Mouse (Mus musculus) midbrain, embryonic 13.5 days (tissue): ENCODE measurements around the gene Bcr. TPM values are rescaled to one million over a fixed set of nuclear protein-coding genes. Genes with fewer than 3 reads are reported as not detected.

Experiments
- ATAC-seq: fragments of 200-750 bp; cut with Nextera tagmentation; 2 replicates; pipeline ENCODE4 v1.8.0; 2017; ENCODE audit warnings: mild to moderate bottlenecking, moderate TSS enrichment, moderate library complexity
- H3K27ac ChIP-seq: fragments of 300-500 bp; sonication (generic); 2 replicates; pipeline ENCODE4 v1.5.1; 2015; ENCODE audit warnings: inconsistent platforms, mild to moderate bottlenecking, moderate library complexity
- H3K27me3 ChIP-seq: fragments of 300-500 bp; sonication (generic); 2 replicates; pipeline ENCODE4 v1.6.1; 2015; ENCODE audit warnings: mild to moderate bottlenecking, inconsistent platforms
- H3K36me3 ChIP-seq: fragments of 300-500 bp; sonication (generic); 2 replicates; pipeline ENCODE4 v1.6.1; 2015; ENCODE audit warnings: mild to moderate bottlenecking, inconsistent platforms
- H3K4me1 ChIP-seq: fragments of 300-500 bp; sonication (generic); replicated peaks from 2 replicates; pipeline ENCODE4 v1.6.1; 2015; ENCODE audit warnings: inconsistent platforms
- H3K4me2 ChIP-seq: fragments of 300-500 bp; sonication (generic); replicated peaks from 2 replicates; pipeline ENCODE4 v1.6.1; 2015; ENCODE audit warnings: moderate library complexity, mild to moderate bottlenecking, inconsistent platforms
- H3K4me3 ChIP-seq: fragments of 300-500 bp; sonication (generic); replicated peaks from 2 replicates; pipeline ENCODE4 v1.5.1; 2015; ENCODE audit warnings: mild to moderate bottlenecking, inconsistent platforms
- H3K9ac ChIP-seq: fragments of 300-500 bp; sonication (generic); replicated peaks from 2 replicates; pipeline ENCODE4 v1.6.1; 2015; ENCODE audit warnings: mild to moderate bottlenecking, inconsistent platforms
- H3K9me3 ChIP-seq: fragments of 300-500 bp; sonication (generic); 2 replicates; pipeline ENCODE4 v1.6.1; 2016; ENCODE audit warnings: mild to moderate bottlenecking, inconsistent platforms
- WGBS: fragments of 180-500 bp; shearing (Covaris S2); methylation state at CpG from one replicate; pipeline ENCODE4 v1.1.7; 2015; 5-methylcytosine and 5-hydroxymethylcytosine counted together
- polyA plus RNA-seq: library from polyadenylated mRNA; unstranded; fragments of >200 nt; fragmentation: Nextera tagmentation; extraction: Ambion mirVana; gene quantifications from 2 replicates; pipeline ENCODE4 v1.2.1, GENCODE M21; 2015

The Bcr gene
- polyA plus RNA-seq, result 15.2 and 17.3 TPM in 2 replicates

- peak; percentile 88 for ATAC-seq
- Histone ChIP-seq H3K9ac (peak within 1 kb of the TSS; percentile 91), H3K36me3 (no peaks in the 10 kb centered on the region), H3K27ac (peak within 1 kb of the TSS; percentile 92), H3K27me3 (no peaks in the 10 kb centered on the region), H3K9me3 (no peaks in the 10 kb centered on the region), H3K4me2 (peak within 1 kb of the TSS; percentile 93), H3K4me3 (peak within 1 kb of the TSS; percentile 92), H3K4me1 (peaks cover 84% of the 10 kb centered on the region)
- under 1% methylated on average over 29 of the region's 73 CpGs for whole genome bisulfite sequencing
These were observed at the start of gene Bcr for GRCm38 (mm10) chr10:75060217-75060842. TSS of gene Bcr (plus strand) at chr10:75060592.

- peaks cover 33% of the 10 kb centered on the region for H3K4me1 ChIP-seq
- no peaks in the 10 kb centered on the region for H3K9me3 ChIP-seq
These were observed 49.7 kb upstream of the Bcr start for GRCm38 (mm10) chr10:75010704-75011103.

GRCm38 (mm10) chr10:75015465-75015864 is 44.9 kb upstream of the Bcr start:
- ATAC-seq, result peak; percentile 27; the same call in 1 of the 2 replicates
- no peaks in the 10 kb centered on the region for H3K27me3 ChIP-seq
- H3K9ac ChIP-seq, result no peak overlapping the region
- WGBS, result 79% methylated on average over 14 of the region's 14 CpGs
- H3K4me1 ChIP-seq, result peaks cover 11% of the 10 kb centered on the region
- no peak overlapping the region for H3K27ac ChIP-seq
- H3K36me3 ChIP-seq, result peaks cover 18% of the 10 kb centered on the region
- no peaks in the 10 kb centered on the region for H3K9me3 ChIP-seq
- no peak overlapping the region for H3K4me3 ChIP-seq
- no peak overlapping the region for H3K4me2 ChIP-seq

More at GRCm38 (mm10) chr10:75010704-75011103, 49.7 kb upstream of the Bcr start:
- Histone ChIP-seq H3K4me2 (no peak overlapping the region), H3K9ac (no peak overlapping the region), H3K4me3 (no peak overlapping the region), H3K36me3 (peaks cover 9% of the 10 kb centered on the region), H3K27ac (no peak overlapping the region), H3K27me3 (no peaks in the 10 kb centered on the region)
- WGBS, result 80% methylated on average over 15 of the region's 15 CpGs
- no peak for ATAC-seq

GRCm38 (mm10) chr10:75016481-75016880 is 43.9 kb upstream of the Bcr start:
- no peak overlapping the region for H3K4me3 ChIP-seq
- no peak overlapping the region for H3K9ac ChIP-seq
- ATAC-seq, result no peak
- H3K36me3 ChIP-seq, result peaks cover 18% of the 10 kb centered on the region
- no peak overlapping the region for H3K4me2 ChIP-seq
- no peaks in the 10 kb centered on the region for H3K9me3 ChIP-seq
- peaks cover 5% of the 10 kb centered on the region; the same call in 1 of the 2 replicates for H3K4me1 ChIP-seq
- WGBS, result 86% methylated on average over 4 of the region's 4 CpGs
- H3K27me3 ChIP-seq, result no peaks in the 10 kb centered on the region
- no peak overlapping the region for H3K27ac ChIP-seq

GRCm38 (mm10) chr10:75020271-75020670 is 40.1 kb upstream of the Bcr start:
- WGBS, result 52% methylated on average over 2 of the region's 2 CpGs
- Histone ChIP-seq H3K4me1 (0 out of 2 replicates have a peak, but pooled peaks cover 5% of the 10 kb centered on the region), H3K27me3 (0 out of 2 replicates have a peak, but pooled peaks cover 3% of the 10 kb centered on the region)

GRCm38 (mm10) chr10:75021138-75021537 is 39.3 kb upstream of the Bcr start:
- WGBS, result 14% methylated on average over 6 of the region's 6 CpGs
- Histone ChIP-seq H3K36me3 (peaks cover 9% of the 10 kb centered on the region; the same call in 1 of the 2 replicates), H3K27ac (no peak overlapping the region)

More at GRCm38 (mm10) chr10:75020271-75020670, 40.1 kb upstream of the Bcr start:
- H3K27ac ChIP-seq, result no peak overlapping the region
- H3K4me2 ChIP-seq, result no peak overlapping the region
- no peak for ATAC-seq
- no peaks in the 10 kb centered on the region for H3K9me3 ChIP-seq
- H3K9ac ChIP-seq, result no peak overlapping the region
- no peak overlapping the region for H3K4me3 ChIP-seq
- peaks cover 12% of the 10 kb centered on the region for H3K36me3 ChIP-seq

GRCm38 (mm10) chr10:75026491-75026890 is 33.9 kb upstream of the Bcr start:
- 0 out of 2 replicates have a peak, but pooled peaks have one; percentile 34 for ATAC-seq
- 51% methylated on average over 8 of the region's 8 CpGs for WGBS
- 0 out of 2 replicates have a peak, but pooled peaks cover 3% of the 10 kb centered on the region for H3K27me3 ChIP-seq
- H3K4me3 ChIP-seq, result no peak overlapping the region
- no peak overlapping the region for H3K9ac ChIP-seq
- no peak overlapping the region for H3K27ac ChIP-seq
- no peaks in the 10 kb centered on the region for H3K36me3 ChIP-seq
- no peaks in the 10 kb centered on the region for H3K9me3 ChIP-seq
- H3K4me1 ChIP-seq, result peaks cover 5% of the 10 kb centered on the region
- no peak overlapping the region for H3K4me2 ChIP-seq

More at GRCm38 (mm10) chr10:75021138-75021537, 39.3 kb upstream of the Bcr start:
- H3K9me3 ChIP-seq, result no peaks in the 10 kb centered on the region
- ATAC-seq, result 0 out of 2 replicates have a peak, but pooled peaks have one; percentile 65
- H3K4me1 ChIP-seq, result 0 out of 2 replicates have a peak, but pooled peaks cover 3% of the 10 kb centered on the region
- H3K4me3 ChIP-seq, result no peak overlapping the region
- H3K4me2 ChIP-seq, result no peak overlapping the region
- H3K27me3 ChIP-seq, result 0 out of 2 replicates have a peak, but pooled peaks cover 3% of the 10 kb centered on the region
- H3K9ac ChIP-seq, result no peak overlapping the region

- Histone ChIP-seq H3K4me2 (no peak overlapping the region), H3K36me3 (no peaks in the 10 kb centered on the region), H3K27ac (no peak overlapping the region), H3K4me1 (peaks cover 26% of the 10 kb centered on the region), H3K9ac (no peak overlapping the region), H3K27me3 (no peaks in the 10 kb centered on the region), H3K9me3 (no peaks in the 10 kb centered on the region), H3K4me3 (no peak overlapping the region)
- no peak for ATAC-seq
- WGBS, result 90% methylated on average over 8 of the region's 8 CpGs
These were observed 31.6 kb upstream of the Bcr start for GRCm38 (mm10) chr10:75028743-75029142.

GRCm38 (mm10) chr10:75029677-75030076 is 30.7 kb upstream of the Bcr start:
- H3K4me2 ChIP-seq, result no peak overlapping the region
- H3K27ac ChIP-seq, result no peak overlapping the region
- ATAC-seq, result no peak
- WGBS, result 96% methylated on average over 3 of the region's 3 CpGs
- H3K36me3 ChIP-seq, result no peaks in the 10 kb centered on the region
- H3K4me3 ChIP-seq, result no peak overlapping the region
- no peaks in the 10 kb centered on the region for H3K9me3 ChIP-seq
- no peaks in the 10 kb centered on the region for H3K27me3 ChIP-seq
- peaks cover 26% of the 10 kb centered on the region for H3K4me1 ChIP-seq
- H3K9ac ChIP-seq, result no peak overlapping the region

- Histone ChIP-seq H3K4me3 (no peak overlapping the region), H3K36me3 (no peaks in the 10 kb centered on the region), H3K27ac (no peak overlapping the region), H3K9ac (no peak overlapping the region), H3K9me3 (no peaks in the 10 kb centered on the region), H3K4me2 (no peak overlapping the region), H3K27me3 (no peaks in the 10 kb centered on the region), H3K4me1 (peaks cover 26% of the 10 kb centered on the region)
- WGBS, result 77% methylated on average over 3 of the region's 3 CpGs
- ATAC-seq, result no peak
These were observed 30.2 kb upstream of the Bcr start for GRCm38 (mm10) chr10:75030234-75030633.

- H3K27ac ChIP-seq, result no peak overlapping the region
- no peak for ATAC-seq
- WGBS, result 79% methylated on average over 5 of the region's 5 CpGs
- H3K4me1 ChIP-seq, result peaks cover 38% of the 10 kb centered on the region
- no peak overlapping the region for H3K9ac ChIP-seq
- H3K27me3 ChIP-seq, result no peaks in the 10 kb centered on the region
- no peak overlapping the region for H3K4me3 ChIP-seq
- H3K9me3 ChIP-seq, result no peaks in the 10 kb centered on the region
- H3K36me3 ChIP-seq, result no peaks in the 10 kb centered on the region
- H3K4me2 ChIP-seq, result no peak overlapping the region
These were observed 28.9 kb upstream of the Bcr start for GRCm38 (mm10) chr10:75031345-75032114.

- no peaks in the 10 kb centered on the region for H3K36me3 ChIP-seq
- peak within 1 kb of the TSS; percentile 46 for H3K4me2 ChIP-seq
- no peaks in the 10 kb centered on the region for H3K27me3 ChIP-seq
- H3K9ac ChIP-seq, result no peak within 1 kb of the TSS
- H3K4me1 ChIP-seq, result peaks cover 44% of the 10 kb centered on the region
- peak within 1 kb of the TSS; percentile 75 for H3K27ac ChIP-seq
- no peak within 1 kb of the TSS for H3K4me3 ChIP-seq
- ATAC-seq, result peak; percentile 79
- H3K9me3 ChIP-seq, result no peaks in the 10 kb centered on the region
- 14% methylated on average over 10 of the region's 10 CpGs for WGBS
These were observed 28.0 kb upstream of the Bcr start, which contains the start of gene Rsph14 for GRCm38 (mm10) chr10:75032395-75032794. TSS of gene Rsph14 (minus strand) at chr10:75032586.
